10 mouse cellular contexts compared by ENCODE assay signal in genomic region chr8:121761480-121761879, GRCm38 (mm10). TPM values are rescaled to one million over a fixed set of nuclear protein-coding genes. Genes with fewer than 3 reads are reported as not detected.
DNase-seq lines count a peak whose midpoint lies in the region; ATAC-seq lines count a peak whose summit lies in the region.
"Had no signal": no experiment of that assay in that cellular context is flagged by ENCODE, and none has a peak within 500 bp of the region (broad histone marks: within the 10 kb centered on the region; RNA-seq: fewer than 3 reads in every experiment).

No protein-coding gene starts in this region.

- H3K9me3 ChIP-seq in liver, embryonic 12.5 days (replicated peaks): no peaks in the 10 kb centered on the region
- H3K9me3 ChIP-seq: stomach, embryonic 15.5 days had no signal

- WGBS in liver, embryonic 12.5 days (ENCODE audit: insufficient replicate concordance): 24% methylated on average over 10 of the region's 10 CpGs

- H3K4me1 ChIP-seq in liver, embryonic 12.5 days: no peaks in the 10 kb centered on the region
- H3K4me1 ChIP-seq: stomach, embryonic 15.5 days had no signal

- no peak overlapping the region for H3K4me3 ChIP-seq in liver, embryonic 12.5 days
- H3K4me3 ChIP-seq: stomach, embryonic 15.5 days had no signal

- ATAC-seq in liver, embryonic 12.5 days: no peak

- H3K9ac ChIP-seq in liver, embryonic 12.5 days: no peak overlapping the region
- H3K9ac ChIP-seq: stomach, embryonic 15.5 days had no signal

- H3K36me3 ChIP-seq in liver, embryonic 12.5 days: no peaks in the 10 kb centered on the region
- H3K36me3 ChIP-seq: stomach, embryonic 15.5 days had no signal

- no peak overlapping the region for H3K27ac ChIP-seq in liver, embryonic 12.5 days
- H3K27ac ChIP-seq: stomach, embryonic 15.5 days had no signal

- peaks cover 19% of the 10 kb centered on the region; the same call in 1 of the 2 replicates for H3K27me3 ChIP-seq in liver, embryonic 12.5 days (replicated peaks)
- H3K27me3 ChIP-seq: stomach, embryonic 15.5 days had no signal

- H3K4me2 ChIP-seq in liver, embryonic 12.5 days: no peak overlapping the region
- H3K4me2 ChIP-seq: stomach, embryonic 15.5 days had no signal

- DNase-seq in liver (peak; percentile 62), WW6 (ENCODE audit: low read depth, low spot score) (peak; percentile 55)
- DNase-seq in embryo, embryonic 11 days: peak; percentile 88
- peak; percentile 11 for DNase-seq in lung, postnatal 36 days
- no peak for DNase-seq in layer of hippocampus, postnatal 10 days (ENCODE audit: low spot score in 2 of 2)
- DNase-seq in urinary bladder, postnatal 4 days (ENCODE audit: low spot score in 2 of 2): no peak
- DNase-seq in spleen, adult 18-20 months: no peak
- DNase-seq: cerebellum, adult 9-10 months had no signal

RNA-seq across cellular contexts. Expression of gene Jph3, which starts 32.1 kb away (rescaled TPM):
- polyA plus RNA-seq in liver, embryonic 12.5 days (2016; fragmentation: Nextera tagmentation; extraction: Ambion mirVana): 0.13 and 0.24 TPM in 2 replicates
- 100 to 1,000 TPM; 155 TPM for total RNA-seq in layer of hippocampus, postnatal 10 days (2021)

Comparison
In these comparisons a context has a peak if more than half of its experiments do, and no peak if none do; other contexts are left out.
1. DNase-seq: peak in liver (single experiment), WW6 (single experiment), embryo, embryonic 11 days (single experiment) and lung, postnatal 36 days (single experiment); none in layer of hippocampus, postnatal 10 days (0 of 2), urinary bladder, postnatal 4 days (0 of 2) and spleen, adult 18-20 months (0 of 2).